Mouse (Mus musculus) midbrain, embryonic 16.5 days (tissue): ENCODE data around the gene Slc7a4. TPM values are rescaled to one million over a fixed set of nuclear protein-coding genes. Genes with fewer than 3 reads are reported as not detected.
"Not testable (repeated sequence)": the region's sequence is repeated elsewhere in the genome, so short reads cannot be mapped to it uniquely, and the experiment has no call there.

Experiments used
- ATAC-seq: fragments of 200-750 bp; cut with Nextera tagmentation; 2 replicates; pipeline ENCODE4 v1.8.0; 2017; ENCODE audit warnings: moderate TSS enrichment
- H3K27ac ChIP-seq: fragments of 300-500 bp; sonication (generic); 2 replicates; pipeline ENCODE4 v1.5.1; 2014; ENCODE audit warnings: mild to moderate bottlenecking, low read length, mixed read lengths
- H3K27me3 ChIP-seq: fragments of 300-500 bp; sonication (generic); 2 replicates; pipeline ENCODE4 v1.6.1; 2014; ENCODE audit warnings: low read depth, low read length, mixed read lengths; ENCODE audit not compliant: control insufficient read depth, insufficient read depth
- H3K36me3 ChIP-seq: fragments of 300-500 bp; sonication (generic); 2 replicates; pipeline ENCODE4 v1.6.1; 2014; ENCODE audit warnings: mild to moderate bottlenecking, low read length, moderate library complexity, mixed read lengths; ENCODE audit not compliant: control insufficient read depth, insufficient read depth
- H3K4me1 ChIP-seq: fragments of 300-500 bp; sonication (generic); 2 replicates; pipeline ENCODE4 v1.6.1; 2014; ENCODE audit warnings: mild to moderate bottlenecking, low read length, mixed read lengths; ENCODE audit not compliant: control insufficient read depth, insufficient read depth
- H3K4me2 ChIP-seq: fragments of 300-500 bp; sonication (generic); 2 replicates; pipeline ENCODE4 v1.6.1; 2014; ENCODE audit warnings: mild to moderate bottlenecking, low read length, mixed read lengths
- H3K4me3 ChIP-seq: fragments of 300-500 bp; sonication (generic); 2 replicates; pipeline ENCODE4 v1.5.1; 2014; ENCODE audit warnings: low read depth, mild to moderate bottlenecking, low read length, moderate library complexity, mixed read lengths
- H3K9ac ChIP-seq: fragments of 300-500 bp; sonication (generic); 2 replicates; pipeline ENCODE4 v1.6.1; 2014; ENCODE audit warnings: low read depth, low read length, mixed read lengths
- H3K9me3 ChIP-seq: fragments of 300-500 bp; sonication (generic); replicated peaks from 2 replicates; pipeline ENCODE4 v1.6.1; 2014; ENCODE audit warnings: mild to moderate bottlenecking, low read length, mixed read lengths; ENCODE audit not compliant: control insufficient read depth, poor library complexity, severe bottlenecking
- WGBS: fragments of 180-500 bp; shearing (Covaris S2); extraction: QIAGEN DNeasy Blood & Tissue Kit; methylation state at CpG from one replicate; pipeline ENCODE4 v1.1.7; 2014; 5-methylcytosine and 5-hydroxymethylcytosine counted together
- polyA plus RNA-seq: library from polyadenylated mRNA; unstranded; fragments of >200 nt; fragmentation: Nextera tagmentation; extraction: Ambion mirVana; gene quantifications from 2 replicates; pipeline ENCODE4 v1.2.1, GENCODE M21; 2015

Slc7a4 gene
- polyA plus RNA-seq, 1 experiment from 2014 or later: 49.5 TPM

- Histone ChIP-seq H3K36me3 (no peaks in the 10 kb centered on the region), H3K4me2 (no peak overlapping the region), H3K9ac (peak overlapping the region; percentile 47; the same call in 1 of the 2 replicates), H3K4me3 (no peak overlapping the region), H3K27me3 (no peaks in the 10 kb centered on the region; the same call in 1 of the 2 replicates), H3K27ac (no peak overlapping the region; the same call in 1 of the 2 replicates), H3K9me3 (no peaks in the 10 kb centered on the region), H3K4me1 (peaks cover 25% of the 10 kb centered on the region)
- ATAC-seq: peak; percentile 27; the same call in 1 of the 2 replicates
- 0% methylated on average over 5 of the region's 5 CpGs for WGBS
Measured at GRCm38 (mm10) chr16:17557947-17558480, 25.0 kb downstream of the Slc7a4 start.

- Histone ChIP-seq H3K27me3 (no peaks in the 10 kb centered on the region; the same call in 1 of the 2 replicates), H3K9me3 (no peaks in the 10 kb centered on the region), H3K4me1 (peaks cover 23% of the 10 kb centered on the region), H3K27ac (no peak overlapping the region), H3K4me3 (no peak overlapping the region), H3K36me3 (no peaks in the 10 kb centered on the region), H3K4me2 (no peak overlapping the region), H3K9ac (no peak overlapping the region)
- ATAC-seq: no peak
- WGBS: 61% methylated on average over 4 of the region's 4 CpGs
Measured at GRCm38 (mm10) chr16:17556907-17557306, 26.1 kb downstream of the Slc7a4 start.

GRCm38 (mm10) chr16:17556180-17556579 is 26.8 kb downstream of the Slc7a4 start:
- Histone ChIP-seq H3K9ac (no peak overlapping the region), H3K4me3 (no peak overlapping the region), H3K4me2 (no peak overlapping the region), H3K27me3 (no peaks in the 10 kb centered on the region; the same call in 1 of the 2 replicates), H3K36me3 (no peaks in the 10 kb centered on the region), H3K4me1 (peaks cover 17% of the 10 kb centered on the region), H3K27ac (no peak overlapping the region), H3K9me3 (no peaks in the 10 kb centered on the region)
- 93% methylated on average over 4 of the region's 4 CpGs for WGBS
- no peak for ATAC-seq

- not testable (repeated sequence) for H3K9me3 ChIP-seq, H3K4me3 ChIP-seq, H3K9ac ChIP-seq, ATAC-seq, H3K36me3 ChIP-seq, H3K27me3 ChIP-seq, H3K4me2 ChIP-seq
- WGBS: 12% methylated on average over 4 of the region's 4 CpGs
- Histone ChIP-seq H3K4me1 (peaks cover 15% of the 10 kb centered on the region; the same call in 1 of the 2 replicates), H3K27ac (peak overlapping the region; percentile 9)
Measured at GRCm38 (mm10) chr16:17554702-17555101, 28.3 kb downstream of the Slc7a4 start.

GRCm38 (mm10) chr16:17553910-17554685 is 28.9 kb downstream of the Slc7a4 start:
- 0 out of 2 replicates have a peak overlapping the region, but pooled peaks have one; percentile 8 for H3K4me3 ChIP-seq
- peak; percentile 85 for ATAC-seq
- 5% methylated on average over 18 of the region's 18 CpGs for WGBS
- H3K4me1 ChIP-seq: peaks cover 14% of the 10 kb centered on the region; the same call in 1 of the 2 replicates
- H3K36me3 ChIP-seq: no peaks in the 10 kb centered on the region
- no peaks in the 10 kb centered on the region for H3K27me3 ChIP-seq
- peak overlapping the region; percentile 50 for H3K4me2 ChIP-seq
- H3K9me3 ChIP-seq: no peaks in the 10 kb centered on the region
- peak overlapping the region; percentile 9 for H3K27ac ChIP-seq
- peak overlapping the region; percentile 22; the same call in 1 of the 2 replicates for H3K9ac ChIP-seq

GRCm38 (mm10) chr16:17552837-17553236 is 30.2 kb downstream of the Slc7a4 start:
- H3K36me3 ChIP-seq: no peaks in the 10 kb centered on the region
- no peaks in the 10 kb centered on the region for H3K9me3 ChIP-seq
- no peak overlapping the region for H3K4me3 ChIP-seq
- no peak overlapping the region for H3K27ac ChIP-seq
- H3K4me1 ChIP-seq: peaks cover 7% of the 10 kb centered on the region; the same call in 1 of the 2 replicates
- no peaks in the 10 kb centered on the region for H3K27me3 ChIP-seq
- no peak overlapping the region for H3K4me2 ChIP-seq
- H3K9ac ChIP-seq: no peak overlapping the region
- 92% methylated on average over 7 of the region's 7 CpGs for WGBS
- no peak for ATAC-seq

GRCm38 (mm10) chr16:17542632-17543031 is 40.4 kb downstream of the Slc7a4 start:
- H3K27me3 ChIP-seq: no peaks in the 10 kb centered on the region
- no peaks in the 10 kb centered on the region for H3K9me3 ChIP-seq
- H3K4me1 ChIP-seq: no peaks in the 10 kb centered on the region
- no peak overlapping the region for H3K27ac ChIP-seq
- whole genome bisulfite sequencing: 85% methylated on average over 2 of the region's 2 CpGs
- no peak overlapping the region for H3K4me2 ChIP-seq
- H3K9ac ChIP-seq: no peak overlapping the region
- no peaks in the 10 kb centered on the region for H3K36me3 ChIP-seq
- no peak for ATAC-seq
- no peak overlapping the region for H3K4me3 ChIP-seq

GRCm38 (mm10) chr16:17536584-17536983 is 46.4 kb downstream of the Slc7a4 start:
- Histone ChIP-seq H3K4me2 (no peak overlapping the region), H3K9ac (no peak overlapping the region), H3K27ac (no peak overlapping the region), H3K9me3 (no peaks in the 10 kb centered on the region), H3K27me3 (no peaks in the 10 kb centered on the region), H3K4me3 (no peak overlapping the region), H3K36me3 (no peaks in the 10 kb centered on the region), H3K4me1 (peaks cover 4% of the 10 kb centered on the region)
- ATAC-seq: no peak
- WGBS: 94% methylated on average over 3 of the region's 3 CpGs

- Histone ChIP-seq H3K9me3 (no peaks in the 10 kb centered on the region), H3K27me3 (no peaks in the 10 kb centered on the region), H3K36me3 (peaks cover 6% of the 10 kb centered on the region), H3K4me1 (peaks cover 14% of the 10 kb centered on the region), H3K4me2 (no peak overlapping the region), H3K4me3 (no peak overlapping the region), H3K9ac (no peak overlapping the region), H3K27ac (no peak overlapping the region)
- WGBS: 73% methylated on average over 14 of the region's 14 CpGs
- ATAC-seq: no peak
Measured at GRCm38 (mm10) chr16:17532676-17533329, 50.2 kb downstream of the Slc7a4 start.
